Mouse (Mus musculus): Measurements from ENCODE around the gene Nav2. TPM values are rescaled to one million over a fixed set of nuclear protein-coding genes. Genes with fewer than 3 reads are reported as not detected.
A peak's percentile ranks its signal among the peaks of the same experiment; 100 is the strongest.

The Nav2 gene
- total and polyA plus RNA-seq, 3 experiments = under 0.01 TPM; not detected in 2

- H3K9me3 ChIP-seq (replicated peaks; ENCODE audit: low read length) = no peaks in the 10 kb centered on the region
- H3K27ac ChIP-seq (ENCODE audit: insufficient read depth, low read depth) = no peak overlapping the region
- TF ChIP-seq BHLHE40 (IDR thresholded peaks at IDR 0.05; ENCODE audit: low read depth, low read length) = no peak
- no peak for TF ChIP-seq MAZ (IDR thresholded peaks at IDR 0.05; ENCODE audit: low read depth, low read length)
- no peak for TF ChIP-seq JUND (conservative IDR thresholded peaks at IDR 0.05; ENCODE audit: low read depth, low read length)
- no peak for TF ChIP-seq GABPA (IDR thresholded peaks at IDR 0.05; ENCODE audit: insufficient replicate concordance, low read depth, low read length)
- no peak for TF ChIP-seq UBTF (IDR thresholded peaks at IDR 0.05; ENCODE audit: low read depth, low read length)
- no peak for TF ChIP-seq MAX (IDR thresholded peaks at IDR 0.05; ENCODE audit: low read length)
- no peak for TF ChIP-seq MYC (IDR thresholded peaks at IDR 0.05; ENCODE audit: low read depth, low read length)
- no peak for TF ChIP-seq ELF1 (IDR thresholded peaks at IDR 0.05; ENCODE audit: low read depth, low read length)
- TF ChIP-seq MEF2A (IDR thresholded peaks at IDR 0.05; ENCODE audit: borderline replicate concordance, low read depth, low read length) = no peak
- no peak for TF ChIP-seq JUN (IDR thresholded peaks at IDR 0.05; ENCODE audit: insufficient read depth, low read depth, low read length)
- no peak for TF ChIP-seq POLR2A (IDR thresholded peaks at IDR 0.05; ENCODE audit: low read depth, low read length)
- no peak for TF ChIP-seq RAD21 (IDR thresholded peaks at IDR 0.05; ENCODE audit: low read depth, low read length)
- TF ChIP-seq CHD1 (IDR thresholded peaks at IDR 0.05; ENCODE audit: low read depth, low read length) = no peak
- no peak for TF ChIP-seq USF1 (IDR thresholded peaks at IDR 0.05; ENCODE audit: low read depth, low read length)
- no peak for TF ChIP-seq ZNF384 (IDR thresholded peaks at IDR 0.05; ENCODE audit: low read depth, low read length)
- TF ChIP-seq MAFK (IDR thresholded peaks at IDR 0.05; ENCODE audit: insufficient replicate concordance, low read length) = no peak
- no peak for TF ChIP-seq POLR2AphosphoS2 (IDR thresholded peaks at IDR 0.05; ENCODE audit: low read depth, low read length)
- no peak for TF ChIP-seq RCOR1 (conservative IDR thresholded peaks at IDR 0.05; ENCODE audit: low read depth, low read length)
- TF ChIP-seq TCF12 (IDR thresholded peaks at IDR 0.05; ENCODE audit: low read depth, low read length) = no peak
- H3K4me3 ChIP-seq (replicated peaks in 1 of 3; ENCODE audit: low read depth in 2 of 3, low read length in 2 of 3, poor library complexity in 1 of 3) = no peak overlapping the region
- DNase-seq (ENCODE audit: extremely low read depth) = no peak
- dilution Hi-C loops (cut with MboI; ENCODE audit: extremely low pct_ligation_motif_present, extremely low pct_unique_long_range_greater_than_20kb, low sequenced_read_pairs) (no loop called here), in situ Hi-C loops (cut with MboI; ENCODE audit: low pct_ligation_motif_present, low pct_unique_long_range_greater_than_20kb, low sequenced_read_pairs) (no loop called here)
- H3K27me3 ChIP-seq (replicated peaks) = peaks cover 44% of the 10 kb centered on the region
- no peaks in the 10 kb centered on the region for H3K79me2 ChIP-seq (replicated peaks; ENCODE audit: control insufficient read depth, extremely low read depth, insufficient read depth, poor library complexity, severe bottlenecking)
- no peaks in the 10 kb centered on the region for H3K36me3 ChIP-seq (replicated peaks in 1 of 2; ENCODE audit: control insufficient read depth in 1 of 2, insufficient read depth in 1 of 2, low read length in 1 of 2)
- no peak overlapping the region for H3K9ac ChIP-seq (ENCODE audit: insufficient read depth, low read depth)
- H3K4me2 ChIP-seq (ENCODE audit: insufficient read depth, low read depth, poor library complexity, severe bottlenecking) = no peak overlapping the region
- H3K4me1 ChIP-seq (ENCODE audit: control insufficient read depth in 1 of 2, insufficient read depth in 2 of 2) = peaks cover 0 to 15% of the 10 kb centered on the region in 2 experiments; a peak in 2 of 4 replicates
Measured at GRCm38 (mm10) chr7:49523729-49524128, 615.2 kb downstream of the Nav2 start.

GRCm38 (mm10) chr7:49525348-49526100 lies 617.0 kb downstream of the Nav2 start:
- no peaks in the 10 kb centered on the region for H3K9me3 ChIP-seq (replicated peaks; ENCODE audit: low read length)
- H3K27ac ChIP-seq (ENCODE audit: insufficient read depth, low read depth) = no peak overlapping the region
- H3K36me3 ChIP-seq (replicated peaks in 1 of 2; ENCODE audit: control insufficient read depth in 1 of 2, insufficient read depth in 1 of 2, low read length in 1 of 2) = no peaks in the 10 kb centered on the region
- peak overlapping the region; percentile 2; the same call in 1 of the 2 replicates for H3K4me2 ChIP-seq (ENCODE audit: insufficient read depth, low read depth, poor library complexity, severe bottlenecking)
- no peaks in the 10 kb centered on the region for H3K79me2 ChIP-seq (replicated peaks; ENCODE audit: control insufficient read depth, extremely low read depth, insufficient read depth, poor library complexity, severe bottlenecking)
- no peak overlapping the region for H3K4me3 ChIP-seq (replicated peaks in 1 of 3; ENCODE audit: low read depth in 2 of 3, low read length in 2 of 3, poor library complexity in 1 of 3)
- dilution Hi-C loops (cut with MboI; ENCODE audit: extremely low pct_ligation_motif_present, extremely low pct_unique_long_range_greater_than_20kb, low sequenced_read_pairs) (no loop called here), in situ Hi-C loops (cut with MboI; ENCODE audit: low pct_ligation_motif_present, low pct_unique_long_range_greater_than_20kb, low sequenced_read_pairs) (no loop called here)
- TF ChIP-seq JUND (conservative IDR thresholded peaks at IDR 0.05; ENCODE audit: low read depth, low read length) (no peak), E2F4 (IDR thresholded peaks at IDR 0.05; ENCODE audit: insufficient replicate concordance, low read depth, low read length) (no peak), MXI1 (IDR thresholded peaks at IDR 0.05; ENCODE audit: low read depth, low read length) (no peak), POLR2A (IDR thresholded peaks at IDR 0.05; ENCODE audit: low read depth, low read length) (no peak), UBTF (IDR thresholded peaks at IDR 0.05; ENCODE audit: low read depth, low read length) (no peak), MAFK (IDR thresholded peaks at IDR 0.05; ENCODE audit: insufficient replicate concordance, low read length) (no peak), MAX (IDR thresholded peaks at IDR 0.05; ENCODE audit: low read length) (no peak), BHLHE40 (IDR thresholded peaks at IDR 0.05; ENCODE audit: low read depth, low read length) (no peak), CHD1 (IDR thresholded peaks at IDR 0.05; ENCODE audit: low read depth, low read length) (no peak), IRF4 (IDR thresholded peaks at IDR 0.05; ENCODE audit: low read depth, low read length) (no peak), CHD2 (IDR thresholded peaks at IDR 0.05; ENCODE audit: low read length) (no peak), ELF1 (IDR thresholded peaks at IDR 0.05; ENCODE audit: low read depth, low read length) (no peak), TCF12 (IDR thresholded peaks at IDR 0.05; ENCODE audit: low read depth, low read length) (no peak)
- DNase-seq (ENCODE audit: extremely low read depth) = peak; percentile 33
- no peak overlapping the region for H3K9ac ChIP-seq (ENCODE audit: insufficient read depth, low read depth)
- peaks cover 28% of the 10 kb centered on the region for H3K27me3 ChIP-seq (replicated peaks)
- peaks cover 0 to 15% of the 10 kb centered on the region in 2 experiments; a peak in 2 of 4 replicates for H3K4me1 ChIP-seq (ENCODE audit: control insufficient read depth in 1 of 2, insufficient read depth in 2 of 2)
